Mouse (Mus musculus) hindbrain, embryonic 13.5 days (tissue): ENCODE measurements around the gene Miga2. TPM values are rescaled to one million over a fixed set of nuclear protein-coding genes. Genes with fewer than 3 reads are reported as not detected.
A peak's percentile ranks its signal among the peaks of the same experiment; 100 is the strongest.

ENCODE experiments used
- ATAC-seq: fragments of 200-750 bp; cut with Nextera tagmentation; 2 replicates; pipeline ENCODE4 v1.8.0; 2017; ENCODE audit warnings: moderate TSS enrichment; ENCODE audit not compliant: low FRiP score
- H3K27ac ChIP-seq: fragments of 300-500 bp; sonication (generic); 2 replicates; pipeline ENCODE4 v1.5.1; 2015; ENCODE audit warnings: inconsistent platforms, mild to moderate bottlenecking, moderate library complexity
- H3K27me3 ChIP-seq: fragments of 300-500 bp; sonication (generic); 2 replicates; pipeline ENCODE4 v1.6.1; 2015; ENCODE audit warnings: mild to moderate bottlenecking, inconsistent platforms
- H3K36me3 ChIP-seq: fragments of 300-500 bp; sonication (generic); 2 replicates; pipeline ENCODE4 v1.6.1; 2015; ENCODE audit warnings: mild to moderate bottlenecking, inconsistent platforms
- H3K4me1 ChIP-seq: fragments of 300-500 bp; sonication (generic); replicated peaks from 2 replicates; pipeline ENCODE4 v1.6.1; 2015; ENCODE audit warnings: inconsistent platforms
- H3K4me2 ChIP-seq: fragments of 300-500 bp; sonication (generic); 2 replicates; pipeline ENCODE4 v1.6.1; 2015; ENCODE audit warnings: inconsistent platforms, mild to moderate bottlenecking, moderate library complexity
- H3K4me3 ChIP-seq: fragments of 300-500 bp; sonication (generic); 2 replicates; pipeline ENCODE4 v1.5.1; 2015; ENCODE audit warnings: mild to moderate bottlenecking, inconsistent platforms
- H3K9ac ChIP-seq: fragments of 300-500 bp; sonication (generic); 2 replicates; pipeline ENCODE4 v1.6.1; 2015; ENCODE audit warnings: mild to moderate bottlenecking, inconsistent platforms
- H3K9me3 ChIP-seq: fragments of 300-500 bp; sonication (generic); 2 replicates; pipeline ENCODE4 v1.6.1; 2016; ENCODE audit warnings: inconsistent platforms
- WGBS: fragments of 180-500 bp; shearing (Covaris S2); methylation state at CpG from one replicate; pipeline ENCODE4 v1.1.7; 2015; 5-methylcytosine and 5-hydroxymethylcytosine counted together
- polyA plus RNA-seq: library from polyadenylated mRNA; unstranded; fragments of >200 nt; fragmentation: Nextera tagmentation; extraction: Ambion mirVana; gene quantifications from 2 replicates; pipeline ENCODE4 v1.2.1, GENCODE M21; 2015

Miga2 gene
- polyA plus RNA-seq, 1 experiment from 2014 or later, result 27.0 TPM

DNA sequence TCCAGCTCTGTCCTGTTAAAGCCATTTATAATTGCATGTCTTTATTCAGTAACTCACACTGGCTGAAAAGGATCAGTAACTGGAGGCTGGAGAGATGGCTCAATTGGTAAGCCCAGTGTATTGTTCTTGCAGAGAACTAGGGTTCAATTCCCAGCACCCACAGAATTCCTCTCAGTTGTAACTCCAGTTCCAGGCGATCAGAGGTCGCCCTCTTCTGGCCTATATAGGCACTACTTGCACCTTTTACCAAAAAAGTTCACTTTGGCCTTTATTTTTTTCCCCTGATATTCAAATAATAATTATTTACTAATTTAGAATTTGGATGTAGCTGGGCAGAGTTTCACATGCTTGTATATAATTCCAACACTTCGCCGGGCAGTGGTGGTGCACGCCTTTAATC lies 1.2 kb upstream of the Miga2 start:
- no peak overlapping the region for H3K27ac ChIP-seq
- no peaks in the 10 kb centered on the region for H3K27me3 ChIP-seq
- ATAC-seq, result no peak
- peaks cover 31% of the 10 kb centered on the region for H3K4me1 ChIP-seq
- peaks cover 11% of the 10 kb centered on the region for H3K36me3 ChIP-seq
- no peaks in the 10 kb centered on the region for H3K9me3 ChIP-seq
- 80% methylated on average over 5 of the region's 5 CpGs for WGBS
- no peak overlapping the region for H3K9ac ChIP-seq
- no peak overlapping the region for H3K4me3 ChIP-seq
- no peak overlapping the region for H3K4me2 ChIP-seq

GRCm38 (mm10) chr2:30365281-30366069 lies 1.4 kb downstream of the Miga2 start:
- H3K9ac ChIP-seq, result peak overlapping the region; percentile 95
- H3K4me1 ChIP-seq, result peaks cover 21% of the 10 kb centered on the region
- WGBS, result 91% methylated on average over 2 of the region's 2 CpGs
- H3K4me3 ChIP-seq, result peak overlapping the region; percentile 65
- H3K9me3 ChIP-seq, result no peaks in the 10 kb centered on the region
- H3K27ac ChIP-seq, result no peak overlapping the region
- H3K4me2 ChIP-seq, result peak overlapping the region; percentile 95
- H3K36me3 ChIP-seq, result peaks cover 37% of the 10 kb centered on the region
- no peak for ATAC-seq
- H3K27me3 ChIP-seq, result no peaks in the 10 kb centered on the region

DNA sequence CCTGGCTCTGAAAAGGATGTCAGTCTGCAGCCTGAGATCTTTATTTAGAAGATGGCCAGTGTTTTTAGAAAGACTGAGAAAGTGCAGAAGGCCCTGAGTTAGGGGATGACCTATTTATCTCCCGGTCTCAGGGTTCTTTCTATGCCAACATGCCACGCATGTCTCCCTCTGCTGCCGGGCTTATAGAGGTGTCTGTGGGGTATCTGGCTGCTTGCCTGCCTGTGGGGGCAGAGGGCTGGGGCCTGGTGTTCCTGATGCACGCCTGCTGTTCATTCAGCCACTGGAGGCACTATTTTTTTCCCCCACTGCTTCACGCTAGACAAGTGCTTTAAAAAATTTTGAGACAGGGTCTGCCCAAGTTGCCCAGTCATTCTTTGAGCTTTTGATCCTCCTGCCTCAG lies 2.2 kb downstream of the Miga2 start:
- Histone ChIP-seq H3K27me3 (no peaks in the 10 kb centered on the region), H3K4me1 (peaks cover 21% of the 10 kb centered on the region), H3K4me2 (no peak overlapping the region), H3K27ac (no peak overlapping the region), H3K9me3 (no peaks in the 10 kb centered on the region), H3K36me3 (peaks cover 44% of the 10 kb centered on the region), H3K9ac (no peak overlapping the region), H3K4me3 (no peak overlapping the region)
- ATAC-seq, result no peak
- WGBS, result 78% methylated on average over 5 of the region's 5 CpGs

DNA sequence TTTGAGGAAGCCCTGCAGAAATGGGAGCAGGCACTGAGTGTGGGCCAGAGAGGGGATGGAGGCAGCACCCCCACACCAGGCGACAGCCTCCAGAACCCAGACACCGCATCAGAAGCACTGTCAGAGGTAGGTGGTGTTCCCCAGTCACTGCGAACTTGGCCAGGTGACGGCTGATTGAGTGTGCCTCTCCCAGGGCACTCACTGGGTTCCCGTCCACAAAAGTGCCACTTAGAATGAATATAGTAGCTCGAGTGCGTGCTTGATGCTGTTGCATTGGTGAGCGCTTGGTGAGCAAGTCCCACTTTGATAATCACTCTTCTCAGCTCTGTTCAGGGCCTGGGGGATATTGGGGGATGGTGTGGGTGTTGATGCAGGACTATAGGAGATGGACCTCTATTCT lies 7.5 kb downstream of the Miga2 start:
- Histone ChIP-seq H3K9ac (no peak overlapping the region), H3K4me3 (no peak overlapping the region), H3K36me3 (peaks cover 93% of the 10 kb centered on the region), H3K27ac (no peak overlapping the region), H3K4me2 (no peak overlapping the region), H3K27me3 (no peaks in the 10 kb centered on the region), H3K9me3 (no peaks in the 10 kb centered on the region), H3K4me1 (0 out of 2 replicates have a peak, but pooled peaks cover 3% of the 10 kb centered on the region)
- WGBS, result 96% methylated on average over 8 of the region's 8 CpGs
- ATAC-seq, result no peak

- Histone ChIP-seq H3K9me3 (no peaks in the 10 kb centered on the region), H3K27ac (no peak overlapping the region), H3K4me2 (no peak overlapping the region), H3K27me3 (no peaks in the 10 kb centered on the region), H3K9ac (no peak overlapping the region), H3K36me3 (peaks cover 95% of the 10 kb centered on the region), H3K4me3 (no peak overlapping the region), H3K4me1 (no peaks in the 10 kb centered on the region)
- no peak for ATAC-seq
- 96% methylated on average over 5 of the region's 5 CpGs for WGBS
Observed at GRCm38 (mm10) chr2:30372726-30373125, 8.7 kb downstream of the Miga2 start.

DNA sequence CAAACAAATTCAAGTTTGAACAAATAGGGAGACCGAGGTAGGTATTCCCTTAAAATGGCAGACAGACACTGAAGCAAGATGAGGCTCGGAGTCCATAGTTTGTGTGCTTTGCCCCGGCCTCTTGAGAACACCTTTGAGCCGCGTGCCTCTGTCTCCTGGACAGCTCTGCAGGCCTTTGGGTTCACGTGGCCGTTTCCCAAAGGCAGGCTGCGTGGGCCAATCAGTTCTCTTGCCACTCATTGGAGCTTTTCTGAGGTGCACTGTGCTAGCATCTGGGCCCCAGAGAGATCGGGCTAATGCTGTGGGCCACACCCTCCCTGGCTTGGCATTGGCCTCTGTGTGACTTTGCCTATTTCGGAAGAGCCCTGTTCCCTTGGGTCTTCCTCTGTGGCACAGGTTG lies 11.9 kb downstream of the Miga2 start:
- Histone ChIP-seq H3K4me2 (no peak overlapping the region), H3K27me3 (no peaks in the 10 kb centered on the region), H3K4me1 (no peaks in the 10 kb centered on the region), H3K9me3 (no peaks in the 10 kb centered on the region), H3K9ac (no peak overlapping the region), H3K4me3 (no peak overlapping the region), H3K36me3 (peaks cover 95% of the 10 kb centered on the region), H3K27ac (no peak overlapping the region)
- 97% methylated on average over 10 of the region's 10 CpGs for WGBS
- no peak for ATAC-seq

DNA sequence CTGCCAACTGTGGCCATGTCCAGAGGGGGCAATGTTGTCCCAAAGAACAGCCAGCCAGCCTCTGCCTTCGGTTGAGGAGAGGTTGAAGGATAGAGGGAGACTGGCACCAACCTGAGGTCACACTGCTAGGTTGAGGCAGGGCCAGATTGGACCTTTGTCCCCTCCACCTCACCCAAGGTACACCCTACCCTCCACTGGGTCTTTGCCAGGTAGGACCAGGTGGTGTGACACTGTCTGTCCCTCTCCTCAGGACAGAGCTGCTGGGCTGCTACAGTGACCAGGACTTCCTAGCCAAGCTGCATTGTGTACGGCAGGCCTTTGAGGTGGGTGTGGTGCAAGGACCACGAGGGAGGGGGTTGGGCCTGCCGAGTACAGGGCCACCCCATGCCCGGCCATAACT lies 13.7 kb downstream of the Miga2 start:
- no peak for ATAC-seq
- H3K27ac ChIP-seq, result no peak overlapping the region
- H3K27me3 ChIP-seq, result no peaks in the 10 kb centered on the region
- H3K4me1 ChIP-seq, result no peaks in the 10 kb centered on the region
- peaks cover 95% of the 10 kb centered on the region for H3K36me3 ChIP-seq
- H3K9ac ChIP-seq, result no peak overlapping the region
- 88% methylated on average over 5 of the region's 5 CpGs for WGBS
- no peak overlapping the region for H3K4me2 ChIP-seq
- H3K4me3 ChIP-seq, result no peak overlapping the region
- H3K9me3 ChIP-seq, result no peaks in the 10 kb centered on the region

DNA sequence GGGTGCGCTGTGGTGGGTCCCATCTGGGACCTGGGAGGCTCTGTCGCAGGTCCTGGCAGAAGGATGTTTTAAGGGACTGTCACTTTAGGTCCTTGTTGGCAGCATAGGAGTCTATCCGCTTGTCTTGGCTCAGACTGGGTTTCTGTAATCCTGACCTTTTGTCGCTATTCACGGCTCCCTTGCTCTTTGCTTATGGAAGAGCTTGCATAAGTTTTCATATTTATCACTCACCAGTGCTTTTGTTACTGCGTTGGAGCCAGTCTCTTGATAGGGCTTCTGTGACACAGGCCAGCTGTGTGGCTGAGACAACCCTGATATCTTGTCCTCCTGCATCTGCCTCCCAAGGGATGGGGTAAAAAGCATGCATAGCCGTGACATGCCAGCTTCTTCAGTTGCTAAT lies 15.3 kb downstream of the Miga2 start:
- H3K27ac ChIP-seq, result no peak overlapping the region
- no peak overlapping the region for H3K9ac ChIP-seq
- H3K9me3 ChIP-seq, result no peaks in the 10 kb centered on the region
- H3K36me3 ChIP-seq, result peaks cover 97% of the 10 kb centered on the region
- WGBS, result 90% methylated on average over 7 of the region's 7 CpGs
- H3K4me3 ChIP-seq, result no peak overlapping the region
- no peak overlapping the region for H3K4me2 ChIP-seq
- ATAC-seq, result no peak
- H3K4me1 ChIP-seq, result no peaks in the 10 kb centered on the region
- H3K27me3 ChIP-seq, result no peaks in the 10 kb centered on the region

GRCm38 (mm10) chr2:30380564-30381376 lies 16.7 kb downstream of the Miga2 start:
- Histone ChIP-seq H3K9ac (no peak overlapping the region), H3K27me3 (no peaks in the 10 kb centered on the region), H3K4me2 (no peak overlapping the region), H3K4me3 (no peak overlapping the region), H3K27ac (no peak overlapping the region), H3K4me1 (no peaks in the 10 kb centered on the region), H3K36me3 (peaks cover 100% of the 10 kb centered on the region), H3K9me3 (no peaks in the 10 kb centered on the region)
- ATAC-seq, result no peak
- 91% methylated on average over 10 of the region's 10 CpGs for WGBS

- peaks cover 98% of the 10 kb centered on the region for H3K36me3 ChIP-seq
- H3K27me3 ChIP-seq, result no peaks in the 10 kb centered on the region
- ATAC-seq, result no peak
- no peaks in the 10 kb centered on the region for H3K4me1 ChIP-seq
- H3K9ac ChIP-seq, result no peak overlapping the region
- H3K4me3 ChIP-seq, result no peak overlapping the region
- 96% methylated on average over 4 of the region's 4 CpGs for WGBS
- no peaks in the 10 kb centered on the region for H3K9me3 ChIP-seq
- no peak overlapping the region for H3K4me2 ChIP-seq
- no peak overlapping the region for H3K27ac ChIP-seq
Observed at GRCm38 (mm10) chr2:30381377-30381725, 17.3 kb downstream of the Miga2 start.

DNA sequence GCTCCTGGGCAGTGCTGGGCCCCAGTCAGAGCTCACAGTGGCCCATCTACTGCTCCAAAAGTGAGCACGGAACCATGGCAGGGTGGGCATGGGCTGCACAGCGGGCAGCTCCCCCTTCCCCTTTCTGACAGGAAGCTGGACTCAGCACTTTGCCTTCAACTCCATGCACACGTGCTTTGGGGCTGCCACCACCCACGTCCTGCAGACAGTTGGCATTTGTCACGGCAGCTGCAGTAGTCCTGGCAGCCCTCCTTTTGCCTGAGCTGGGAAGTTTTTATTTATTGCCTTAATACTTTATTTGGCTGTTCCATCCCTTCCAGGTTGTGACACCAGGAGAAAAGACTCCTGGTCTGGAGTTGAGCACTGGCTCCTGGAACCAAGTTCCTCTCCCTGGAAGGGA lies 20.8 kb downstream of the Miga2 start:
- Histone ChIP-seq H3K4me2 (no peak overlapping the region), H3K4me3 (no peak overlapping the region), H3K27ac (no peak overlapping the region), H3K27me3 (no peaks in the 10 kb centered on the region), H3K9me3 (no peaks in the 10 kb centered on the region), H3K4me1 (no peaks in the 10 kb centered on the region), H3K9ac (no peak overlapping the region), H3K36me3 (peaks cover 63% of the 10 kb centered on the region)
- WGBS, result 92% methylated on average over 5 of the region's 5 CpGs
- no peak for ATAC-seq

GRCm38 (mm10) chr2:30385591-30385990 lies 21.6 kb downstream of the Miga2 start:
- Histone ChIP-seq H3K9ac (no peak overlapping the region), H3K36me3 (peaks cover 55% of the 10 kb centered on the region), H3K27ac (no peak overlapping the region), H3K9me3 (no peaks in the 10 kb centered on the region), H3K4me1 (no peaks in the 10 kb centered on the region), H3K27me3 (no peaks in the 10 kb centered on the region), H3K4me2 (no peak overlapping the region), H3K4me3 (no peak overlapping the region)
- ATAC-seq, result no peak
- 88% methylated on average over 4 of the region's 4 CpGs for WGBS

DNA sequence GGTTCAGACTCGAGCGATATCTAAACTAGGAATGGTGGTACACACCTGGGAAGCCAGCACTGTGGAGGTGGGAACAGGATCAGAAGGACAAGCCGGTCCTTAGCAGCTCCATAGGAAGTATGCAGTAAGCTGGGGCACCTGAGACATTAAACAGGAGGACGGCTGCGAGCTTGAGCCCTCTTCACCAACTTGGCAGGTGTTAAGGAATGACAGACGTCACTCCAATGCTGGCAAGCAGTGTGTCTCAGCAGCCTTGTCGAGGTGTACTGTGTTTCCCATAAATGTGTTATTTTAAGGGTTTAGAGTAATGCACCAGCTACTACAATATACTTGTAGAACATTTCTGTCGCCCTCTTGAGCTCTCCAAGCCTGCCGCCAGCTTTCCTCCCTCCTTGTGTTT lies 22.9 kb downstream of the Miga2 start:
- Histone ChIP-seq H3K27ac (no peak overlapping the region), H3K9me3 (no peaks in the 10 kb centered on the region), H3K4me1 (peaks cover 11% of the 10 kb centered on the region), H3K36me3 (peaks cover 42% of the 10 kb centered on the region), H3K4me3 (no peak overlapping the region), H3K9ac (no peak overlapping the region), H3K27me3 (no peaks in the 10 kb centered on the region), H3K4me2 (no peak overlapping the region)
- ATAC-seq, result no peak
- 89% methylated on average over 9 of the region's 9 CpGs for WGBS
